Mouse (Mus musculus): Measurements from ENCODE around the gene Csf1.

Csf1 gene

DNA sequence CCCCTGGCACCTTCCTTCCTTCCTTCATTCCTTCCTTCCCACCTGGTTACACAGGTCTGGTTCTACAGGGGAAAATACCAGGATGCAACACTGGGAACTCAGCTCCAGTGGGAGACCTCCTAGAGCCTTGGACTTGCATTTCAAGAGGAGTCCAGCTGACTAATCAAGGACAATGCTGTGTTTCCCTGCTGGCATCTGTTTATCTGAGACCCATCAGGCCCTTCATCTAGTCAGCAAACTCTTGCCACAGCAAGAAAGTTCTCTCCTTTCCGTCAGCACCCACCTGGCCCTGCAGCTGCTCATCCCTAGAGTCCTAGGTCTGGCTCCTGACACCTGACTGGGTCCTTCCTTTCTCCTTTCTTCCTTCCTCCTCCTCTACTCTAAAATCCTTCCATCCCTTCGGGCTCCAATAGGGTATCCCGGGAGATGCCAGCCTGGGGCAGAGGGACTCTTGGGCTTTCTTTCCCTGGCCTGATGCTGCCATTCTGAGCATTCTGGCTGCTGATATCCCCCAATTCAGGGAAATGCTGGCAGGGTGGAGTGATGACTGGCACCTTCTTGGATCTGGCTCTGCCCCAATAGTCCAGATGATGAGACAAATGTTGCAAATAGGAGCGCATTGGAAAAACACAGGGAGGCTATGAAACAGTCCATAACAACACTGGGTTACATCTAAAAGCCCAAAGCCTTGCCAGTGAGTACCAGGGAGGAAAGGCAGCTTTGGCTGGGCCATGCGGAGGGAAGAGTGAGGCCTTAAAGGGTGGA is 2.7 kb downstream of the Csf1 start:
- POLR2A ChIA-PET, result no interaction called here
- CTCF ChIA-PET, result no interaction called here

DNA sequence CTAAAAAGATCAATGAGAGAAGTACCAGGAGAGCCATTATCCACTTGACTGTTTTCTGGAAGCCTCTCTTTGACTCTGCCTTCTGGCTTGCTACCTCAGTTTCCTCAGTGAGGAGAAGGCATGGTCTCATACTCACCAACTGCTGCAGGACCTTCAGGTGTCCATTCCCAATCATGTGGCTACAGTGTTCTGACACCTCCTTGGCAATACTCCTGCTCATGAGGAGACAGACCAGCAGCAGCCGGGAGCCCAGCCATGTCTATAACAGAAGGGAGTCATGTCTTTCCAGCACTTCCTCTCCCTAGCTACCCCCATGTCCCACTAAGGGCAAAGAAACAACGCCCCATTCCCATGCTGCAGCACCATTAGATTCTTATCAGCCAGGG is 3.8 kb downstream of the Csf1 start:
- ChIA-PET CTCF (no interaction called here), POLR2A (no interaction called here)

DNA sequence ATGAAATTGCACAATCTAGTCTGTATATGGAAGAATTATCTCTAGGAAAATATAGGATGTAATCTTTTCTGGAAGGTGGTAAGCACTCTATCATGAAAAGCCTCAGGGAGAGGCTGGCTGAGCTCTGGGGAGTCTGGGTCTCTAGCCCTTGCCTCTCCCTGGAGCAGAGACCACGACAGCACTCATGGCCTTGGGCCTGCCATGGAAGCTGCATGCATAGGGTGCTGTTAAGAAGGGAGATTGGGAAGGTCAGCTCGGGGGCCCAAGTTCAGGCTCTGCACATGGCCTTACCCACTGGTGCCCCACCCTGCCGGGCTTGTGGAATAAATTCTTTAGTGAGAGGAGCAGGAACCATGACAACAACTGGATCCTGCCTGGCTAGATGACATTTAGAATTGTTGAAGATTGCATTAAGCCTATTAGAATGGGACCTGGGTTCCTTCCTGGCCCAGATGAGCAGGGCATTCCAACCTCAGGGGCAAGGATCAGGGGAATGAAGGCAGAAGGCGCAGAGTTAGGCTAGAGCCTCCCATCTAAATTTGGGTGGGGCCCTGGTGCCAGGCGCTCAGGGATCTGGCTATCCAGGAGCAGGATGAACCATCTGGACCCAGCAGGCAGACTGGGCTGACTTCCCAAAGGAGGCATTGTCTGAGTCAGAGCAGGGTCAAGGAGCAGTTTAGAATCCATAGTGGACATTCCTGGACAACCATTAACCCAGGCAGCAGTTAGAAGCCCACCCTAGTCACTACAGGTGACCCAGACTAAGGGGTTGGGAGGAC is 4.4 kb downstream of the Csf1 start:
- ChIA-PET POLR2A (no interaction called here), CTCF (no interaction called here)

DNA sequence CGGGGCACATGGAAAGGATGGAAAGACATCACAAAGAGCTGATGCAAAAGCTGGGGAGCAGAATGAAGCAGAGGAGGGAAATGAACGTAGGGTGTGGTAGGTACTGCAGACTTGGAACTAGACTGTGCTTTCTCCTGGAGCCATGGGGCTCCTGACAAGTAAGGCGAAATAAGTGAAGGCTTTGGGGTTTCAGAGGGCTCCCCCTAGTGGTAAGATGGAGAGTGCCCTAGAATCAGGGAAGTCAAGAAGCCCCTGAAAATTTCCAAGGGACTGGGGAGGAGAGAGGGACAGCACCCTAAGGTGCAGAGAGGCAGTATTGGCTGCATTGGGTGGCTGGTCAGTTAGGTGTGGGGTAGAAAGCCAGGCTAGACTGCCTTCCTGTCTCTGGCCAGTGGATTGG is 5.6 kb downstream of the Csf1 start:
- ChIA-PET CTCF (interaction anchor here in 3 of 4 experiments (0.6 to 1.4 kb wide), 4 partner anchors 12 to 112 kb away, joined by 3 to 4 read pairs (median 4); no protein-coding TSS in a partner anchor), POLR2A (no interaction called here)

DNA sequence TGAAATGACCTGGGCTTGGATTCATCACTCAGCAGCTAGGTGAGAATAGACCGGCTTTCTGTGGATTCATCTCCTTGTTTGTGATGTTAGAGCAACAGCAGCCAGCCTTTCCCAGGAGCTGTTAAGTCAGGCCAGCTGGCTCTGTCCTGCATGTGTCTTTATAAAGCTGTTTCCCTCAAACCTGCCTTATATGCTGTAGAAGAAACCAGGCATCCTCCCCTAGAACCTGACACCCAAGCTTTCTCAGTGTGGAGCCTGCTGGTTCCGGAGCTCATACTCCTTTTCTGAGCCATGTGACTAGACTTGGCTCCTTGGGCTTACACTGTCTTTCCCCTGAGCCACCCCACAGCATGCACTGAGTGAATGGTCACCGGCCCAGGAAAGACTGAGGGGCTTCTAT is 8.7 kb downstream of the Csf1 start:
- CTCF ChIA-PET, result interaction anchor here in 3 of 4 experiments (0.6 to 1.8 kb wide), 9 partner anchors 8 to 115 kb away, joined by 3 to 9 read pairs (median 4); partner anchors contain the start of genes Ahcyl1 (in 2 of the 3) and Csf1 (in 1 of the 3)
- POLR2A ChIA-PET, result interaction anchor here in 3 of 4 experiments (1.0 to 2.8 kb wide), 11 partner anchors 8 to 72 kb away, joined by 3 to 11 read pairs (median 3); partner anchors contain the start of gene Csf1 (in 2 of the 3)

DNA sequence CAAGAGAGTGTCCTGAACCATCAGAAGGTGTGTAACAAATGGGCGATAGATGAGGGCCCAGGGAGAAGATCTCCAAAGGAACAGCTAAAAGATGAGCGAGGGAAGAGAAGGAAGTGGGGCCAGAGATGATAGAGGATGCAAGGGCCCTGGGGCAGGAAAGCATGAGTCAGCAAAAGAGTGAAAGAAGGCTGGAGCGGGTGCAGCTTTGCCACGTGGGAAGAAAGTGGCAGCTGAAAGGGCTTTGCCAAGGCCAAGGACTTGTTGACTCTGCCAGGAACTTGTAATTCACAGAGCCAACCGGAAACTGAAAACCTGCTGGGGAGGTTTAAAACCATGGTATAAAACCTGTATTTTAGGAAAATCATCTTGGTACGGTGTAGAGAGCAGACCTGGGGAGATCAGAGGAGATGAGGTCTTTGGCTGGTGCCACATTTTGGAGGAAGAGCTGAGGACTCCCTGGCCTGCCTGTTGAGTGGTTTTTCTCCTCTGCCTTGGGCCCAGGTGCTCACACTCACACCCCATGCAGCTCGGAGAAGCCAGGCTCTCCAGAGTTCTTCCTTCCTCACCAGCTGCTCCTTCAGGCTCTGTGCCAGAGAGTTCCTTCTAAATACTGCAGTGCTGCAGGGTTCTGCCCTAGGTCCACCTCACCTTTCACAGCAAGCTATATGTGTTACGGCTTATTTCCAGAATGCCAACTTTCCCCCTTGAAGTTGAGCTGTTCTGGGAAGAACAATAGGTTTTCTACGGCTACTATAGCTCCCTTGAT is 9.3 kb downstream of the Csf1 start:
- ChIA-PET POLR2A (interaction anchor here in 3 of 4 experiments (0.9 to 2.8 kb wide), 10 partner anchors 8 to 73 kb away, joined by 3 to 11 read pairs (median 3); partner anchors contain the start of gene Csf1 (in 2 of the 3)), CTCF (interaction anchor here in 3 of 4 experiments (0.9 to 1.8 kb wide), 12 partner anchors 9 to 116 kb away, joined by 3 to 9 read pairs (median 4); partner anchors contain the start of genes Ahcyl1 (in 2 of the 3) and Csf1 (in 2 of the 3))

DNA sequence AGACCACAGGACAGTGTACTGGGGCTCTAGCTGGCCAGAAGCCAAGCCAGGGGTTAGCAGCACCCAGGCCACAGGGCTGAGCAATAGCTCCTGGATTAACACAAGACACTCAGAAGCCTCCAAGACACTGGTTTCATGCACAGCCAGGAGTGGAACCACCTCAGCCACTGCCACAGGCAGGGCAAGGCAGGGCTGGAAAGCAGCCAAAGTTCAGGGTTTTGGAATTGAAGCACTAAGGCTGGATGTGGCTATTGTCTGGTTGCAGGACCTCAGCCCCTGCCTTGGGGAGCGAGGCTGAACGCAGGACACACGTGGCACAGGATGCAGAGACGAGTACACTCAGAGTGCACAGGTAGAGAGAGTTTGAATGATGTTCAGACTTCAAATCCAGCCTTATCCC is 10.8 kb downstream of the Csf1 start:
- CTCF ChIA-PET, result interaction anchor here in 3 of 4 experiments (0.5 to 1.4 kb wide), 6 partner anchors 10 to 118 kb away, joined by 3 to 8 read pairs (median 4); partner anchors contain the start of gene Csf1 (in 2 of the 3)
- POLR2A ChIA-PET, result interaction anchor here in 1 of 4 experiments (2.8 kb wide), 1 partner anchor 11 kb away, joined by 8 read pairs; the partner anchor contains the start of gene Csf1

DNA sequence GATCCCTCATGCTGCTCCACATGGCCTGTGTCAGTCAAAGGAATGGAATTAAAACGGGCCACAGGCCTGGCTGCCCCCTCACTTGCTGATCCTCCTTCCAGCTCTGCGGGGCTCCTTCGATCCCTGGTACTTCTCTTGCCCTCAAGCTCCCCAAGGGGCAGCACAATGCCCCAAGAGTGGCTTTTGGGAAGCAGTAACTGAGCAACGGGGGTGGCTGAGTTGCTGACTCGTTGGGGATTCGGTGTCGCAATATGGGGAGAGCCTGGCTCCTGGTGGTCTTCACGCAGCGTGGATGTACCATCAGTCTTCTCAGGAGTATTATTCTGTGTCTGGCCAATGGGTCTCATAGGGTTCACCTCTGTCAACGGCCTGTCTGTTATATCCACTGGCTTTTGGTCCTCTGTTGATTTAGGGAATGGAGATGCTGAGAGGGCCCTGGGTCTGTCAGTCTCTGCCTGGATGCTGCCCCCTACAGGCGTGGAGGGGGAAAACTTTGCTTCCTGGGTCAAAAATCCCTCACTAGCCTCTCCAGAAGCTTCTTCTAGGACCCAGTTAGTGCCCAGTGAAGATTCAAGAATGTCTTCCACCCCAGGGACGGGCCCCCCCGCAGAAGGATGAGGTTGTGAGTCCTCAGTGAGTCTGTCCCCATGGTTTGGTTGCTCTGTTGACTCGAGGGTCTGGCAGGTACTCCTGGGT is 11.9 kb downstream of the Csf1 start:
- CTCF ChIA-PET, result interaction anchor here (0.6 to 2.1 kb wide), 14 partner anchors 11 to 180 kb away, joined by 3 to 12 read pairs (median 4); partner anchors contain the start of gene Csf1 (in 3 of the 4)

DNA sequence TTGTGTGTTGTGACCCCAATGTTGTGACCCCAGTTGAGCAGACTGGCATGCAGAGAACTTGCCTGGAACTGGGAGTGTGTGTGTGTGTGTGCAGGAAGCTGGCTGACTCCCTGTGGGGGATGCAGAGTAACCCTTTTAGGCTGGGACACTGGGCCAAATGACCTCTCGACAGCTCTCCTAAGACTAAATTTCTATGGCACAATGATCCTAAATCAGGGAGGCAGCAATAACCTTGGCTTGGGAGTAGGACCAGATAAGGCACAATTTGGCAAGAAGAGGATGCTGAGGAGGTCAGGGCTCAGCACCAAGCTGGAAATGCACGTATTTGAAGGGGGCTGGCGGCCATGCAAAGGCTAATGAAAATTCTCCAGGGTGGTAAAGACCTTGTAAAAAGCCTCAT is 14.2 kb downstream of the Csf1 start:
- CTCF ChIA-PET, result interaction anchor here in 3 of 4 experiments (0.6 to 1.3 kb wide), 3 partner anchors 14 to 366 kb away, joined by 3 to 5 read pairs (median 3); partner anchors contain the start of gene Csf1 (in 1 of the 3)

More for the DNA sequence above, 11.9 kb downstream of the Csf1 start:
- POLR2A ChIA-PET, result interaction anchor here in 1 of 4 experiments (1.0 to 1.3 kb wide), 2 partner anchors 11 to 33 kb away, joined by 3 to 4 read pairs; partner anchors contain the start of gene Csf1

DNA sequence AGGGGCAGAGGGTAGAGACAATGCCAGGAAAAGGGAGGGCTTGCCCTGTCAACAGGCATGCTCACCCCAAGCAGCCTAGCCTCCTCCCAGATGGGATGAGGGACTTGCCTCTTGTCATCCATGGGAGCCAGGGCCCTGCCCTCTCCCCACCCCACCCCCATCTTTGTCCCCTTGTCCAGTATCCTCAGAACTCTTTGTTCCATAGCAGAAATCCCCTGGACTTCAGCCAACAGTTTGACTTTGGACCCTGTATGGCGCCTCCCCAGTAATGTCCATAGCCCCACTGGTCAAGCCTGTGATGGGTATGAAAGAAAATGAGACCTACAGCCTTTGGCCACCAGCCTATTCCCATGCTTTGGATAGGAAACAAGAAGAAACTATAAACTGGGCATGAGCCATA is 16.6 kb downstream of the Csf1 start:
- POLR2A ChIA-PET, result no interaction called here

More for the DNA sequence above, 14.2 kb downstream of the Csf1 start:
- POLR2A ChIA-PET, result interaction anchor here in 2 of 4 experiments (0.8 to 3.0 kb wide), 3 partner anchors 14 to 65 kb away, joined by 3 to 12 read pairs (median 4); partner anchors contain the start of gene Csf1 (in 2 of the 2)

DNA sequence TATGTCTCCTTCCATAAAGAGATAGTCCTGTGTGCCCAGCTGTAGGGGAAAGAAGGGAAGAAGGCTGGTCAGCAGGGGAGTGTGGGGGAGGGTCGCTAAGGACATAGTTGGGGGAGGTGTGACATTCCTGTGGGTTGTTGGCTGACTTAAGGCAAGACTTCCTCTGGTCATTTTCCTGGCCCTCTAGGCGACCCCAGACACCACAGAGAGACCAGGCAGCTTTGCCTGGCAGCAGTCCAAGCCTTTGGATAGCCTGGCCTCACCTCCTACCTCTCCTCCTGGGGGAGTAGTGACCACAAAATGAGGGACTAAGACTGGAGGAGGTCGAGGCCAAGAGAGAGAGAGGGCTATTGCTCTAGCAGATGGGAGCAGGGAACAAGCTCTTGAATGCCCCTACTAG is 17.2 kb downstream of the Csf1 start:
- POLR2A ChIA-PET, result interaction anchor here in 2 of 4 experiments (0.6 kb wide), 2 partner anchors 9 to 24 kb away, joined by 3 to 4 read pairs; no protein-coding TSS in a partner anchor
- CTCF ChIA-PET, result no interaction called here

More for the DNA sequence above, 16.6 kb downstream of the Csf1 start:
- CTCF ChIA-PET, result interaction anchor here in 1 of 4 experiments (0.8 kb wide), 1 partner anchor 193 kb away, joined by 3 read pairs; no protein-coding TSS in a partner anchor

DNA sequence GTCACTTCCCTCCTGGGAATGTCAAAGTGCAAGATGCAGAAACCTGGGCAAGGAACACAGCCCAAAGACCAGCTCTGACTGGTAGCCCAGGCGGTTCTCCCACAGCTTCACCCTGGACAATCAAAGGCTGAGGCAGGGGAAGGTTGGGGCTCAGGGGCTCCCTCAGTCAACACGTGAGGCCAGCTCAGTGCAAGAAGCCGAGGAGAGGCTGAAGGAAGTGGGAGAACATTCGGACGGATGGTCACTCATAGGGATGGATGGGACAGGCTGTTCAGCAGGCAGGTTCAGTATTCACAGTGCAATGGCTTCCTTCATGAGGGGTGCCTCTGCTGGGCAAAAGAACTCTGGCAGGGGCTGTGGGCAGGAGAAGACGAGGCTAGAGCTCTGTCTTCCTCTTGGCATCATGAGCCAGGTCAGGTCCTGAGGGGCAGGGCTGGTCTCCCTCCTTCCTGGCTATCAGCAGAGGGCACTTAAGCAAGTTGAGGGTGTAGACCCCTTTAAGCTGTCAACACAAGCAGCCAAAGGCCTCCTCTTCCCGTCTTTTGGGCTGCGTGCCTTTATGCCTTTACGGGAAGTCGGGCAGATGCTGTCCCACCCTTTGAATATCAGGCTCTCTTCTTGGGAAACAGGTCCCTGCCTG is 18.1 kb downstream of the Csf1 start:
- POLR2A ChIA-PET, result interaction anchor here in 2 of 4 experiments (0.6 to 1.1 kb wide), 4 partner anchors 9 to 56 kb away, joined by 3 to 7 read pairs (median 3); partner anchors contain the start of gene Csf1 (in 1 of the 2)
- CTCF ChIA-PET, result interaction anchor here in 2 of 4 experiments (0.7 to 0.9 kb wide), 5 partner anchors 8 to 185 kb away, joined by 3 to 5 read pairs (median 3); no protein-coding TSS in a partner anchor

DNA sequence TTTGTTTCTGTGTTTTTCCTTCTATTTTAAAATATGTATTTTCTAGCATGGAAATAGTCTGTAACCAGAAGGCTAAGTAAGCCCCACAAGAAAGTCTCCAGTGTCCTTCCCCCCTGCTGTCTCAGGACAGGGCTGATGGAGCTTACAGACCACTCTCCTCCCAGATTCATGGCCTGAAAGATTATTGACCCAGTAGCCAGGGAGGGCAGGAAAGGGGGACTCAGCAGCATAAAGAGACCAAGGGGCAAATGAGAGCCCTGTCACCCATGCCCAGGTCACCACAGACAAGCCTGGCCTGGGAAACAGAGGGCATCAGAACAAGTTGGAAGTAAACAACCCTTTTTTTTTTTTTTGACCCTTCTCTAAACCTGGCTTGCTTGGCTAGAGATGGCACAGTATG is 18.9 kb downstream of the Csf1 start:
- ChIA-PET POLR2A (interaction anchor here in 2 of 4 experiments (0.6 to 1.6 kb wide), 8 partner anchors 9 to 1306 kb away, joined by 3 to 7 read pairs (median 4); partner anchors contain the start of gene Csf1 (in 1 of the 2)), CTCF (interaction anchor here in 2 of 4 experiments (0.7 to 0.9 kb wide), 6 partner anchors 9 to 185 kb away, joined by 3 to 5 read pairs (median 3); no protein-coding TSS in a partner anchor)

DNA sequence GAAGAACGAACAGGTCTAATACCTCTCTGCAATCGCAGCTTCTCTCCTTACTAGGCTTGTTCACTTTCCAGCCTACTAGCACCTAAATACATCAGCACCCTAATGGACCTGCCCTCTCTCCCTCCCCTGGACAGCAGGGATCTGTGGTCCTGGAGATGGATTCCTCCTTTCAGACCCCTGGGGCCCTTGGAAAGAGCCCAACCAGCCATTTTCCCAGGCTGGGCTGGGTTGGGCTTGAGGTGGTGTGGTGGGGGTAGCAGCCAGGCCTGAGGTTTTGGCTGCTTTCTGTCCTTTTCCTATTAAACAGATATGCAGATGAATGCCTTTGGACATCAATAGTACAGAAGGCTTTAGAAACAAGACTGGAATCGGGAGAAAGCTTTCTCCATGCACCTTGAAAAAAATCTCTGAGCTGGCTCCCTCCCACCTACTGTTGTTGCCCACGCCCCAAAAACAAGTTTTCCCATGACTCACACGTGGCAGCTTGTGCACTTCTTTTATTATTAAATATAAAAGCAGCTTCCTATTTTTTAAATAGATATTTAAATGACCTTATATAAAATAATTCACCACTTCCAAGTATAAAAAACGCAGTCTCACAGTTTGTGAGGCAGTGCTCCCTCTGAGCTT is 19.6 kb downstream of the Csf1 start:
- ChIA-PET CTCF (interaction anchor here in 1 of 4 experiments (0.9 kb wide), 1 partner anchor 124 kb away, joined by 3 read pairs; no protein-coding TSS in a partner anchor), POLR2A (interaction anchor here in 2 of 4 experiments (0.6 to 1.6 kb wide), 6 partner anchors 10 to 1306 kb away, joined by 3 to 4 read pairs (median 4); no protein-coding TSS in a partner anchor)

DNA sequence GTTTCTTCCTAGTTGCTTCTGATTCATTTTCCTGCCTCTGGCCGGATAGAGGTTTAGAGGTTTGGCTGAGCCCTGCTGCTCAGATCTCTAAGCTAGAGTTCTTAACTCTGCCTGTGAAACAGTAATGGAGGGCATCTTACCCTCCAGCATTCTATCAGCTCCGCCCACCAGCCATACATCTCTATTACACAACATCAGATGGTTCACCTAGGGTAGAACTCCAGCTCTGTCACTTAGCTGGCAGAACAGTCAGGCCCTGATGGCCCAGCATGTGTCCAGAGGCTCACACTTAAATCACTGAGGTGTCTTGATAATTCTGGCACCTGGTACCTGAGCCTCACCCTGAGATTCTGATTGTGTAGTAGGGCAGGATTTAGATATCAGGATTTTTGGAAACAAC is 20.3 kb downstream of the Csf1 start:
- POLR2A ChIA-PET, result interaction anchor here in 3 of 4 experiments (0.6 to 1.6 kb wide), 4 partner anchors 14 to 397 kb away, joined by 3 to 5 read pairs (median 4); no protein-coding TSS in a partner anchor
- CTCF ChIA-PET, result no interaction called here

DNA sequence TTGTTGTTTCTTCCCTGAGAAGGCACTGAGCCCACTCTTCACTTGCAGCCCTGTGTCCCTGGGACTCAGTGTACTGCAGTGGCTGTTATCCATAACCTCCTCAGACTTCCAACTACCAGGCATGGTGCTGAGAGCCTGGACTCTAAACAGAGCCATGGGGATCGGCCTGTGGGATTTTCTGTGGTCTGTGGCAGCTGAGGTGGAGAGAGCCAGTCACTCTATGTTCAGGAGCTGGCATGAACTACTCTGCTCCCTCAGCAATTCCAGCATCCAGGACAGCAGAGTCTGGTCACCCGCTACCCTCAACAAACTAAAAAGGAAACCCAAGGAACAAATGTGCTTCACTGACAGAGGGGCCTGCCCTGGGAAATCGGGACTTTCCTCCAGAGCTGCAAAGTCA is 20.8 kb downstream of the Csf1 start:
- CTCF ChIA-PET, result interaction anchor here in 1 of 4 experiments (1.0 kb wide), 1 partner anchor 127 kb away, joined by 3 read pairs; no protein-coding TSS in a partner anchor
- POLR2A ChIA-PET, result interaction anchor here in 2 of 4 experiments (0.6 to 1.1 kb wide), 2 partner anchors 20 to 397 kb away, joined by 3 to 5 read pairs; no protein-coding TSS in a partner anchor
